Mouse (Mus musculus): Measurements from ENCODE around the gene Il4i1. TPM values are rescaled to one million over a fixed set of nuclear protein-coding genes. Genes with fewer than 3 reads are reported as not detected.

Gene Il4i1
- 0.60 and 1.7 TPM in 2 replicates for polyA plus RNA-seq (2014; fragmentation: Nextera tagmentation; extraction: Ambion mirVana)

DNA sequence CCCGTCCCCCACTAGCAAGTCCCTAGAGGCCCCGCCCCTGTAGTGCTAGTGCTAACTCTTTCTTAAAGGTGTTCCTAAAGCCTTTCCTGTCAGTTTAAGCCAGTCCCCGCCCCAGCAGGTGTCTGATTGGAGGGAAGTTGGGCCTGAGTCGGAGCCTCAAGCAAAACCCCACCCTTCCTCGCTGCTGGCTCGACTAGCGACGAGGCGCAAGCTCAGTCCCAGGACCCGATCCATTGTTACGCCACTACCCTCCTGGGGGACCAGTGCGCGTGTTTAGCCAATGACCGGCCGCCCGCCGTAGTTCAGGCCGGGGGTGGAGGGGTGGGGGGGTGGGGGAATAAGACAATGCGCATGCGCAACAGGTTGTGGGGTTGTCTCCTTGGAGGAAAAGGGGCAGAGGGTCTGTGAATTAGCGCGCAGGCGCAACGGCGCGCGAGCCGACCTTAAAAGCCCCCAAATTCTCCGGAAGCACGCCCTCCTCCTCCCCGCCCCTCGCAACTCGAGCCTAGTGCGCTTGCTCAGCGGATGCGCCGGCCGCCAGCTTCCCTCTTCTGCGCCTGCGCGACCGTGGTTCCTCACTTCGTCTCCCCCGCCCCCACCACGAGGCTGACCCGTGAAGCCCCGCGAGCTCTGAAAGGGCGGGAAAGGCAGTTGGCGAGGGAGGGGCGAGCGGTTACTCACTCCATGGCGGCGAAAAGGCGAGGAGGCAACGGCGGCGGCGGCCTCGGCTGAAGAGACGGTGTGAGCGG is at the start of gene Il4i1, which contains the start of gene Nup62:
Il4i1 (plus strand) TSS at position 667 of the 749 bp plus-strand sequence.
Nup62 (plus strand) TSS at position 368 of the 749 bp plus-strand sequence.
- H3K36me3 ChIP-seq (ENCODE audit: control insufficient read depth, insufficient read depth, low read length) = no peaks in the 10 kb centered on the region
- DNase-seq (ENCODE audit: low spot score) (peak; percentile 100), ATAC-seq (ENCODE audit: low FRiP score) (peak; percentile 96)
- H3K27ac ChIP-seq (ENCODE audit: low read depth, low read length) = peak within 1 kb of the TSS; percentile 93
- peaks cover 17% of the 10 kb centered on the region for H3K4me1 ChIP-seq (replicated peaks; ENCODE audit: control insufficient read depth, insufficient read depth, low read length)
- H3K4me3 ChIP-seq (ENCODE audit: low read depth, low read length) = peak within 1 kb of the TSS; percentile 92
- no peaks in the 10 kb centered on the region for H3K27me3 ChIP-seq (ENCODE audit: control insufficient read depth, insufficient read depth, low read length)
- H3K9me3 ChIP-seq (ENCODE audit: control insufficient read depth, low read length) = no peaks in the 10 kb centered on the region
- H3K4me2 ChIP-seq (replicated peaks; ENCODE audit: low read depth, low read length) = peak within 1 kb of the TSS; percentile 80
- under 1% methylated on average over 54 of the region's 62 CpGs for WGBS
- peak within 1 kb of the TSS; percentile 95 for H3K9ac ChIP-seq (ENCODE audit: low read depth, low read length)

DNA sequence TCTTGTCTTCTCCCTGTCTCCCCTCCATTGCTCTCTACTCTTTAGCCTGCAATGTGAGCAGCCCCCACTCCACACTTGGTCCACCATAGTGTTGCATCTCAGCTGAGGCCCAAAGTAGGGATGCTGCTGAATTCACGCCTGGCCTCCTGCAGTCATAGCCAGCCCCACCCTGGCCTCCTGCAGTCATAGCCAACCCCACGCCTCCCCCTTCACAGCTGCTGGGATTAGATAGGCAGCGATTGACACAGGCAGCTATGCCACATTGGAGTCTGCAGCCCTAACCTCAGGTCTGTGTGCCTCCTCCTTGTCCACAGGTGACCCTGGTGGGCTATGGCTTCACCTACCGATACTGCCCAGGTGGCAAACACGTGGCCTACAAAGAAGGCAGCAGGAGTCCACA is 48.1 kb upstream of the Il4i1 start:
- DNase-seq (ENCODE audit: low spot score) (no peak), ATAC-seq (ENCODE audit: low FRiP score) (no peak)
- Histone ChIP-seq H3K4me2 (replicated peaks; ENCODE audit: low read depth, low read length) (no peak overlapping the region), H3K27me3 (ENCODE audit: control insufficient read depth, insufficient read depth, low read length) (no peaks in the 10 kb centered on the region), H3K9ac (ENCODE audit: low read depth, low read length) (no peak overlapping the region), H3K27ac (ENCODE audit: low read depth, low read length) (no peak overlapping the region), H3K4me1 (replicated peaks; ENCODE audit: control insufficient read depth, insufficient read depth, low read length) (no peaks in the 10 kb centered on the region), H3K4me3 (ENCODE audit: low read depth, low read length) (no peak overlapping the region), H3K36me3 (ENCODE audit: control insufficient read depth, insufficient read depth, low read length) (0 out of 2 replicates have a peak, but pooled peaks cover 5% of the 10 kb centered on the region), H3K9me3 (ENCODE audit: control insufficient read depth, low read length) (no peaks in the 10 kb centered on the region)
- WGBS = 87% methylated on average over 5 of the region's 5 CpGs

DNA sequence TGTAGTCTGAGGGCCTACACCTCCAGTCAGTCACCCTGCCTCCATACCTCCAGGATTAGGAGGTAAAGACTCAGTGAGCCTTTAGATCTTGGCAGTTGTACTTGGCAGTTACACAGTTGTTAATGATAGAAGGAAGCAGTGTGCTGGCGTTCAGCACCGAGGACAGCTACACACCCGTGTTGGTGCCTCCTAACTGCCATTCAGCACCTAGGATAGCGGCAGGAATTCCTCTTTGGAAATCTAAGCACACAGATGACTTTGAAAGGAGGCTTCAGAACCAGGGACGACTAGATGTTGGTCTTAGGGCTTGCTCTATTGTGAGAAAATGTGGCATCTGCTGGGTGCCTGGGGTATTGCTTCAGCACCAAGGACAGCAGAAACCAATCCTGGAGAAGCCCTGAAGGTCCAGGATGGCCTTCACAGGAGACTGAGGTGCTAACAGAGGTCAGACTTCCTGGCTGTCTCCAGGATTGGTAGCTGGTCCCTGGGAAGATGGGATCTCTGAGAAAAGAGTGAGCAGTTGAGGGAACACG is 46.1 kb upstream of the Il4i1 start:
- WGBS = 12% methylated on average over 6 of the region's 6 CpGs

DNA sequence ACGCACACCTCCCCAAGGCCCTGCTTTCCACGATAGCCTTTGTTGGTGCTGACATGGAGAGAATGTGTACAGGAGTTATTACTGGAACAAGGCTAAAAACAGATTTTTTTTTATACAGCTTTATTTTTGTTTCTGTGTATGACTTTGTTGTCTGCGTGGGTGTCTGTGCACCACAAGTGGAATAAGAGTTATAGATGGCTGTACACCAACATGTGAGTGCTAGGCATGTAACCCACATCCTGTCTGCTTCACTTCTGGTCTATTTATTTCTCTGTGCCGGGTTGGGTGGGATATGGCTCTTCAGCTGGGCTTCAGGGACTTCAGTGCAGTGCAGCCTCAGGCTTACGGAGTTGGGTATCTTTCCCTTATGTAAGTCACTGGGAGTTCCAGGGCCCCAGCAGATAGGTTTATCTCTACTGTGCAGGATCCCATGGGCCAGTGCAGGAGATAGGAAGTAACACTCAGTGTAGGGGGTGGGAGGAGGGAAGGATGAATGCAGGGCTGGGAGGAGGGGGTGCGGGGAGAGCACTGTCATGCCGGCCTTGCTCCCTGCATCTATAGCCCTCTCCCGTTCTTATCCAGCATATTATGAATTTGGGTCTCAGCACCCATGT is 43.5 kb upstream of the Il4i1 start:
- Histone ChIP-seq H3K27ac (ENCODE audit: low read depth, low read length) (no peak overlapping the region), H3K9me3 (ENCODE audit: control insufficient read depth, low read length) (no peaks in the 10 kb centered on the region), H3K27me3 (ENCODE audit: control insufficient read depth, insufficient read depth, low read length) (no peaks in the 10 kb centered on the region), H3K4me2 (replicated peaks; ENCODE audit: low read depth, low read length) (no peak overlapping the region), H3K4me3 (ENCODE audit: low read depth, low read length) (no peak overlapping the region), H3K4me1 (replicated peaks; ENCODE audit: control insufficient read depth, insufficient read depth, low read length) (no peaks in the 10 kb centered on the region), H3K36me3 (ENCODE audit: control insufficient read depth, insufficient read depth, low read length) (0 out of 2 replicates have a peak, but pooled peaks cover 5% of the 10 kb centered on the region), H3K9ac (ENCODE audit: low read depth, low read length) (no peak overlapping the region)
- WGBS = 92% methylated on average over 8 of the region's 8 CpGs
- ATAC-seq (ENCODE audit: low FRiP score) (no peak), DNase-seq (ENCODE audit: low spot score) (no peak)

More for the DNA sequence above, 46.1 kb upstream of the Il4i1 start:
- no peak overlapping the region for H3K4me3 ChIP-seq (ENCODE audit: low read depth, low read length)
- H3K27ac ChIP-seq (ENCODE audit: low read depth, low read length) = no peak overlapping the region
- H3K4me2 ChIP-seq (replicated peaks; ENCODE audit: low read depth, low read length) = no peak overlapping the region
- 0 out of 2 replicates have a peak, but pooled peaks cover 5% of the 10 kb centered on the region for H3K36me3 ChIP-seq (ENCODE audit: control insufficient read depth, insufficient read depth, low read length)
- no peaks in the 10 kb centered on the region for H3K27me3 ChIP-seq (ENCODE audit: control insufficient read depth, insufficient read depth, low read length)
- H3K9ac ChIP-seq (ENCODE audit: low read depth, low read length) = no peak overlapping the region
- DNase-seq (ENCODE audit: low spot score) (peak; percentile 79), ATAC-seq (ENCODE audit: low FRiP score) (no peak)
- H3K9me3 ChIP-seq (ENCODE audit: control insufficient read depth, low read length) = no peaks in the 10 kb centered on the region
- no peaks in the 10 kb centered on the region for H3K4me1 ChIP-seq (replicated peaks; ENCODE audit: control insufficient read depth, insufficient read depth, low read length)

DNA sequence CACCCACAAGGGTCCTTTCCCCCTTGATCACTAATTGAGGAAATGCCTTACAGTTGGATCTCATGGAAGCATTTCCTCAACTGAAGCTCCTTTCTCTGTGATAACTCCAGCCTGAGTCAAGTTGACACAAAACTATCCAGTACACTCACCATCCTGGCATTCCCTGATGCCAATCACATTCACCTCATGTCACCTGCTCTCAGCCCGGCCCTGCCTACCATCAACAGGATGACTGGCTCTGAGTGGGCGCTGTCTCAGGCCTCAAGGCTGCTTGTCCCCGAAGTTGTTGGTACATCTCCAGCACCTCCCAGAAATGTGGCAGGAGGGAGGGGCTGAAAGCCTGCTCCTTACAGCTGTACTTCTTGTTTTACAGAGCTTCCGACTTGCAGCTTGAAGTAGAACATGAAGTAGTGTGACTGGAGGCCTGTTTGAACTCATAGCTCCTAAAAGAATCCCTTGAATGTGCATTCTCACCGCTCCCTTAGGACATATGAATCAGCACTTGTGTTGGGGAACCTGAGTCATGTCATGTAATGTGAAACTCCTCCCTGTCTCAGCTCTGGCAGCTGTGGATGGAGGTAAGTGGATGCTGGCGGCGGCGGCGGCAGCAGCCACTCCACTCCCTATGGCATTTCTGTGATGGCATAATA is 39.2 kb upstream of the Il4i1 start:
- WGBS = 89% methylated on average over 9 of the region's 9 CpGs
- H3K27me3 ChIP-seq (ENCODE audit: control insufficient read depth, insufficient read depth, low read length) = no peaks in the 10 kb centered on the region
- no peaks in the 10 kb centered on the region for H3K4me1 ChIP-seq (replicated peaks; ENCODE audit: control insufficient read depth, insufficient read depth, low read length)
- H3K9ac ChIP-seq (ENCODE audit: low read depth, low read length) = no peak overlapping the region
- no peak overlapping the region for H3K27ac ChIP-seq (ENCODE audit: low read depth, low read length)
- ATAC-seq (ENCODE audit: low FRiP score) (no peak), DNase-seq (ENCODE audit: low spot score) (no peak)
- H3K9me3 ChIP-seq (ENCODE audit: control insufficient read depth, low read length) = no peaks in the 10 kb centered on the region
- H3K4me2 ChIP-seq (replicated peaks; ENCODE audit: low read depth, low read length) = no peak overlapping the region
- H3K36me3 ChIP-seq (ENCODE audit: control insufficient read depth, insufficient read depth, low read length) = no peaks in the 10 kb centered on the region
- H3K4me3 ChIP-seq (ENCODE audit: low read depth, low read length) = no peak overlapping the region

DNA sequence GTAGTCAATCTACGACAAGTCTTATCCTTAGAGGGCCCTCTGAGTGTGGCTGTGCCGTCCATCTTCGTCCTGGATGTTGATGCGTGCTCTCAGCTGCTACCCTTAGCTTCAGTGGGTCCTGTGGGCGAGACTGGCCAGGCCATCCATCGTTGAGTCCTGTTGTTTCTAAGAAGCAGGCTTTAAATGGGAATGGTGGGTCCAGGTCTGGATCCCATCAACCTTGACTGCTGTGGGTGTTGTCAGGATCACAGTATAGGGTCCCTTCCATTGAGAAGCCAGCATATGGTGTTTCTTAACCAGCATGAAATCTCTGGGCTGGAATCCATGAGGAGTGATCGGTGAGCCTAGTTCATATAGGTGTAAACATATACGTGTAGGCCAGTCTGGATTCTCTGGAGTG is 36.1 kb upstream of the Il4i1 start:
- no peaks in the 10 kb centered on the region for H3K4me1 ChIP-seq (replicated peaks; ENCODE audit: control insufficient read depth, insufficient read depth, low read length)
- no peak overlapping the region for H3K27ac ChIP-seq (ENCODE audit: low read depth, low read length)
- no peak overlapping the region for H3K9ac ChIP-seq (ENCODE audit: low read depth, low read length)
- no peaks in the 10 kb centered on the region for H3K36me3 ChIP-seq (ENCODE audit: control insufficient read depth, insufficient read depth, low read length)
- no peaks in the 10 kb centered on the region for H3K27me3 ChIP-seq (ENCODE audit: control insufficient read depth, insufficient read depth, low read length)
- H3K9me3 ChIP-seq (ENCODE audit: control insufficient read depth, low read length) = no peaks in the 10 kb centered on the region
- 90% methylated on average over 8 of the region's 8 CpGs for WGBS
- DNase-seq (ENCODE audit: low spot score) = no peak
- H3K4me3 ChIP-seq (ENCODE audit: low read depth, low read length) = no peak overlapping the region
- no peak for ATAC-seq (ENCODE audit: low FRiP score)
- H3K4me2 ChIP-seq (replicated peaks; ENCODE audit: low read depth, low read length) = no peak overlapping the region

DNA sequence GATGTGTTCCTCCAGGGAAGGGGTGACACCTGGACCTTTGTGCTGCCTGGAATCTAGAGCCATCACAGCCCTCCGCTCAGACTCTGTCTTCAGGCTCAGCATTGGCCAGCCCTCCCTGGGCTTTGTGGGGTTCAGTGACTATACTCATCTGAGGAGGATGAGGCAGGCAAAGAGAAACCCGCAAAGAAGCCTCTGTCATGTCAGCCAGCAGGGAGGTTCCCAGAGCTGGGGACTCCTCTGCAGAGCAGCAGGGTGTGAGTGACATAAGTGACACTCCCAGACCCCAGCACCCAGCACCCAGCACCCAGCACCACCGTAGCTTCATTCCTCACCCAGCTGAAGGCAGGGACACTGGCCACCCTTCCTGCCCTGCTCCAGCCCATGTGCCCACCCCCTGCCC is 26.7 kb upstream of the Il4i1 start:
- no peaks in the 10 kb centered on the region for H3K9me3 ChIP-seq (ENCODE audit: control insufficient read depth, low read length)
- no peaks in the 10 kb centered on the region for H3K4me1 ChIP-seq (replicated peaks; ENCODE audit: control insufficient read depth, insufficient read depth, low read length)
- H3K36me3 ChIP-seq (ENCODE audit: control insufficient read depth, insufficient read depth, low read length) = no peaks in the 10 kb centered on the region
- H3K4me3 ChIP-seq (ENCODE audit: low read depth, low read length) = no peak overlapping the region
- H3K27me3 ChIP-seq (ENCODE audit: control insufficient read depth, insufficient read depth, low read length) = no peaks in the 10 kb centered on the region
- no peak overlapping the region for H3K4me2 ChIP-seq (replicated peaks; ENCODE audit: low read depth, low read length)
- WGBS = 86% methylated on average over 3 of the region's 3 CpGs
- DNase-seq (ENCODE audit: low spot score) (no peak), ATAC-seq (ENCODE audit: low FRiP score) (no peak)
- no peak overlapping the region for H3K9ac ChIP-seq (ENCODE audit: low read depth, low read length)
- H3K27ac ChIP-seq (ENCODE audit: low read depth, low read length) = no peak overlapping the region

DNA sequence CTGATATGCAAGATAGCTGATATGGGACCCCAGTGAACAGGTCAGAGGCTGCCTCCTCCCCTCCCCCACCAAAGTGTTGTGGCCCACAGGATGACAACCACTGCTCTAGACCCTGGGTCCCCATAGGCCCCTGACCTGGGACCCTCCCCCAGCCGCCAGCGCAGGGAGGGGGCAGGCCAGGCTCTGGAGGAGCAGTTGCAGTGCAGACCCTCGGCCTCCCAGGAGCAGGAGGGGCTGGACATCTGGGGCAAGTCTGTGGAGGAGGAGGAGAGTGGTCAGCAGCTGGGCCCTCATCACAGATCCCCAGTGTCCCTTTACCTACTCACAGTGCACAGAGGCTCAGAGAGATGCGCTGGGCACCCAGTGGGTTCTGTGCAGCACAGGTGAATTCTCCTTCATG is 26.1 kb upstream of the Il4i1 start:
- Histone ChIP-seq H3K4me3 (ENCODE audit: low read depth, low read length) (no peak overlapping the region), H3K9me3 (ENCODE audit: control insufficient read depth, low read length) (no peaks in the 10 kb centered on the region), H3K27ac (ENCODE audit: low read depth, low read length) (no peak overlapping the region), H3K36me3 (ENCODE audit: control insufficient read depth, insufficient read depth, low read length) (no peaks in the 10 kb centered on the region), H3K27me3 (ENCODE audit: control insufficient read depth, insufficient read depth, low read length) (no peaks in the 10 kb centered on the region), H3K4me1 (replicated peaks; ENCODE audit: control insufficient read depth, insufficient read depth, low read length) (no peaks in the 10 kb centered on the region), H3K4me2 (replicated peaks; ENCODE audit: low read depth, low read length) (no peak overlapping the region), H3K9ac (ENCODE audit: low read depth, low read length) (no peak overlapping the region)
- no peak for DNase-seq (ENCODE audit: low spot score)
- WGBS = 55% methylated on average over 4 of the region's 4 CpGs
- no peak for ATAC-seq (ENCODE audit: low FRiP score)
